Mouse (Mus musculus) embryonic facial prominence, embryonic 10.5 days (tissue): ENCODE results near the gene Dnajc13. TPM values are rescaled to one million over a fixed set of nuclear protein-coding genes. Genes with fewer than 3 reads are reported as not detected.

Source experiments
- DNase-seq: peaks from one replicate; pipeline ENCODE4 v3.0.0-alpha.2; 2017; ENCODE audit warnings: low spot score
- H3K27ac ChIP-seq: fragments of 300-500 bp; sonication (generic); replicated peaks from 2 replicates; pipeline ENCODE4 v1.5.1; 2016; ENCODE audit warnings: mild to moderate bottlenecking
- H3K27me3 ChIP-seq: fragments of 300-500 bp; sonication (generic); replicated peaks from 2 replicates; pipeline ENCODE4 v1.6.1; 2016; ENCODE audit warnings: low read depth, mild to moderate bottlenecking; ENCODE audit not compliant: poor library complexity, severe bottlenecking
- H3K36me3 ChIP-seq: fragments of 300-500 bp; sonication (generic); replicated peaks from 2 replicates; pipeline ENCODE4 v1.6.1; 2016; ENCODE audit warnings: mild to moderate bottlenecking, moderate library complexity
- H3K4me1 ChIP-seq: fragments of 300-500 bp; sonication (generic); 2 replicates; pipeline ENCODE4 v1.6.1; 2016
- H3K4me3 ChIP-seq: fragments of 300-500 bp; sonication (generic); 2 replicates; pipeline ENCODE4 v1.5.1; 2016; ENCODE audit warnings: mild to moderate bottlenecking, moderate library complexity
- H3K9me3 ChIP-seq: fragments of 300-500 bp; sonication (generic); 2 replicates; pipeline ENCODE4 v1.6.1; 2016; ENCODE audit warnings: mild to moderate bottlenecking
- WGBS: fragments of 180-500 bp; shearing (Covaris S2); methylation state at CpG from one replicate; pipeline ENCODE4 v1.1.7; 2016; 5-methylcytosine and 5-hydroxymethylcytosine counted together
- polyA plus RNA-seq: library from polyadenylated mRNA; unstranded; fragments of >200 nt; fragmentation: Nextera tagmentation; extraction: Ambion mirVana; gene quantifications from 2 replicates; pipeline ENCODE4 v1.2.1, GENCODE M21; 2016

The Dnajc13 gene
- polyA plus RNA-seq, 1 experiment from 2014 or later = 19.1 TPM

DNA sequence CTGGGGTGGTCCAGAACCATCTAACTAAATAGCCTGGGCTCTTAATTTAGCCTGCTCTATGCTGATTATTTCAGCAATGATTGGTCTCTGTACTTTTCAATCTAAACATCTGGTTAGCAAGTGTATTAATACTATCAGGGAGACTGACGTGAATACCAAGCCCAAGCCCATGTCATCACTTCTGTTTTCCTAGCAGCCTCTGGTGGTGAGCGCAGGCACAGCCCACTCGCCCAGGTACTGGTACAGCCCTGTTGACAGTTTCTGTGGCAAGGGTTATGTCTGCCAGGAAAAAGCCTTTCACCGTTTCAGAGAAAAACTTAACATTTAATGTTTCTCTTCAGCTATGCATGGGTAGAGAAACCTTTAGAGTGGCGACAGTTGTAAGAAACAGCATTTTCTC lies 98.5 kb downstream of the Dnajc13 start:
- no peak for DNase-seq
- no peak overlapping the region for H3K4me3 ChIP-seq
- H3K36me3 ChIP-seq = peaks cover 95% of the 10 kb centered on the region
- no peaks in the 10 kb centered on the region for H3K4me1 ChIP-seq
- H3K27me3 ChIP-seq = no peaks in the 10 kb centered on the region
- H3K27ac ChIP-seq = no peak overlapping the region
- 89% methylated on average over 5 of the region's 5 CpGs for WGBS
- no peaks in the 10 kb centered on the region for H3K9me3 ChIP-seq

DNA sequence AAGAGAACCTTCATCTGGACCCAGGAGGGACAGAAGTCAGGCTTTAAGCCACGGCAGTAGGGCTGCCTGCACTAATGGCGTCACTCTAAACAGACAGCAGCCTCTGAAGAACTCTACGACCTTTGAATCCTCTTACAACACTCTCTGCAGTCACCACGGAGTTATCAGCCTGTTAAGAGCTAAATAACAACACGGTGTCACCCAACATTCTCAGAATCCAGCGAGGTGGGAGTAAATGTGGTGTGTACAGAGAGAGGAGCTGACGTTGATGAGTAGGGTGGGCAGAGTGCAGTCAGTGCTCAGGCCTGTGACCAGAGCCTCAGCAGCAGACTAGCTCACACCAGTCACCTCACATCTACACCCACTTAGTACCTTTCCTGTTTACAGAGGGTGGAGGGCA lies 101.6 kb downstream of the Dnajc13 start:
- no peaks in the 10 kb centered on the region for H3K27me3 ChIP-seq
- peaks cover 100% of the 10 kb centered on the region for H3K36me3 ChIP-seq
- H3K4me1 ChIP-seq = no peaks in the 10 kb centered on the region
- WGBS = 88% methylated on average over 7 of the region's 7 CpGs
- no peak for DNase-seq
- H3K4me3 ChIP-seq = no peak overlapping the region
- H3K27ac ChIP-seq = no peak overlapping the region
- no peaks in the 10 kb centered on the region for H3K9me3 ChIP-seq

DNA sequence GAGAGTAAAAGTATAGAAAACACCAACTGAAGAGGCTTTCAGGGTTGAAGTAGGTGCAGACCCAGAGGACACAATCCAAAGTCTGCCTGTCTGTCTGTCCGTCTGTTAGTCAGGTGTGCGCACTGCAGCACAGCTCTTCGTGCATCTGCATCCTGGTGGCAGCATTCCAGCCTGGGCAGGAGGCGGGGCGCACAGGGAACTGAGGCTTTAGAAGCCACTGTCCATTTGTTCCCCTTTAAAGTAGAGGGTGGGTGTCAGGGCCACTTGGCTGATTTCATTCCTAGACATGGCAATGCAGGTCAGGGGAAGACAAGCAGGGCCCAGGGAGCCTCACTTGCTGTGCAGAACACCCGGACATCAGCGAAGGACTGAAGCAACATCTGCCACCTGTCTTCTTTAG lies 105.4 kb downstream of the Dnajc13 start:
- peaks cover 100% of the 10 kb centered on the region for H3K36me3 ChIP-seq

DNA sequence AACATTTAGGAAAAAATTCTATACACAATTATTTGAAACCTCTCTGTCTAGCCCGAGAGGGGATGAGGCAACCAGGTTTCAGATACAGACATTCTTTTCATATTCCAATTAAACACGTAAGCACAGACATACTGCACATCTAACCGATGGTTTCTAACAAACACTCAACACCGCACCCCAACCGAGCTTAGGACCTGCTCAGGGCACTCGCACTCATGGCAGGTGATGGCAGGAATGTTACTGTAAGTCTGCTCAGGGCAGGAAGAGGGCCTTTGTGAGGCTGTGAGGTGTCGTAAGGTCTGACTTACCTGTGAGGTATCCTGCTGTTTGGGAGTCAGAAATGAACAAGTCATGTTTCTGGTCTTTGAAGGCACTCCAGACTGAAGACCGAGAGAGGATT lies 106.2 kb downstream of the Dnajc13 start:
- Histone ChIP-seq H3K4me1 (no peaks in the 10 kb centered on the region), H3K4me3 (no peak overlapping the region), H3K27ac (no peak overlapping the region), H3K9me3 (no peaks in the 10 kb centered on the region), H3K36me3 (peaks cover 100% of the 10 kb centered on the region), H3K27me3 (no peaks in the 10 kb centered on the region)
- WGBS = 97% methylated on average over 8 of the region's 8 CpGs
- no peak for DNase-seq

More for the DNA sequence above, 105.4 kb downstream of the Dnajc13 start:
- DNase-seq = no peak
- H3K9me3 ChIP-seq = no peaks in the 10 kb centered on the region
- no peak overlapping the region for H3K4me3 ChIP-seq
- H3K27ac ChIP-seq = no peak overlapping the region
- 96% methylated on average over 7 of the region's 7 CpGs for WGBS
- no peaks in the 10 kb centered on the region for H3K4me1 ChIP-seq
- no peaks in the 10 kb centered on the region for H3K27me3 ChIP-seq

DNA sequence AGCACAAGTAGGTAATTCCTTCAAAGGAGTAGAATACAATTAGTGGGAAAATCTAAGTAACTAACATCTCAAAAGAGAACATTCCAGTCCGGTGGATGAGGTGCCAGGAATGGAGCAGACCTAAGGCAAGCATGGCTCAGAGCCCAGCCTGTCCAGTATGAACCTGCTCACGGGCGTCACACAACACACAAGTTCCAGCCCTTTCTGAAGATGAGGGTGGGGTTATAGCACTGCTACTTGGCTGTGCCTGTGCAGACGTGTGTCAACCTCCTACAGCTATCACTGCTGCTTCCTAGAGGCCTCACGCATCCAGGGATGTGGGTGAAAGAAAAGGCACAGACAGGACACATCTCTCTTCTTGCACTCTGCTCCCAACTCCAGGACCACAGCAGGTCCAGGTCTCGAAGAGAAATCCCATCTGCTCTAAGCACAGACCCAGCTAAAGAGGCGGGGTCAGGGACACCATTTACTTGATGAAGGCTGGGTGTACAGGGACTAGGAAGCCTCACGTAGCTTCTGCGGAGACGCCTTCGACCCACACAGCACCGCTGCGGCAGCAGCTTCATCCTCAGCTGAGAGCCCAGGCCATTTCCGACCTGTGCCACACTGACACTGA lies 107.5 kb downstream of the Dnajc13 start:
- Histone ChIP-seq H3K9me3 (no peaks in the 10 kb centered on the region), H3K27me3 (no peaks in the 10 kb centered on the region), H3K36me3 (peaks cover 100% of the 10 kb centered on the region), H3K4me3 (no peak overlapping the region), H3K4me1 (no peaks in the 10 kb centered on the region), H3K27ac (no peak overlapping the region)
- no peak for DNase-seq
- WGBS = 94% methylated on average over 14 of the region's 14 CpGs

DNA sequence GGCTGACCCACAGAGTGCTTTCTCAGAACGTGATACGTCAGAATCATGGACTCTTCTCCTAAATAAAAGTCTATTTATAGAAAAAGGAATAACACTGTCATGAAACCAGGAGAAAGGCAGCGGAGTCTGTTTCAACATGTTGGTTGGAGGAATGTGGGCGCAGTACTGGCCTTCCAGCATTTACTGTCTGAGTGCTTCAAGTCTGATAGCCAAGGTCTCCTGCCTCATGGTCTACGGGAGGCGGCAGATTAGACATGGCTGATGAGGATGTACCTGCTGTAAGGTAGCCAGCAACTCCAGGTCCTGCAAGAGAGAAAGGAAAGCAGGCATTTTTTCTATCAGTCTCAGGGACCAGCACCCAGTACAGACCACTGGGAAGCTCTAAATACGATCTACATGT lies 110.6 kb downstream of the Dnajc13 start:
- no peak for DNase-seq
- no peak overlapping the region for H3K27ac ChIP-seq
- H3K4me3 ChIP-seq = no peak overlapping the region
- H3K9me3 ChIP-seq = no peaks in the 10 kb centered on the region
- H3K36me3 ChIP-seq = peaks cover 84% of the 10 kb centered on the region
- no peaks in the 10 kb centered on the region for H3K4me1 ChIP-seq
- 92% methylated on average over 7 of the region's 7 CpGs for WGBS
- no peaks in the 10 kb centered on the region for H3K27me3 ChIP-seq

DNA sequence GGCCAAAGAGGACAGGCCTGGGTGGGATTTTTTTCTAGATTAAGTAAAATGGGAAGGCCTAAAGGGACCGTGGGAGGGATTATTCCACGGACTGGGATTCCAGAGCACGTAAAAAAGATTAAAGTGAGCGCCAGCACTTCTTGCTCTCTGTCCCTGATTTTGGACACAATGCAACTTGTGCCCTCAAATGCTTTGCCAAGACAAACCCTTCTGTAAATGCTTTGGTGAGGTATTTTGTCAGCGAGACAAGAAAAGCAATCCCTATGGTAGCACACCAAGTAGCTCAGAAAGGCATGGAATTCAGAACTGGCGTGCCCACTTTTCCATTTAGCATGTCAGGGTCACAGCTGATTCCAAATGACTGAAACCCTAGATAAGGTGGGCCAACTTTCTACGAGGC lies 113.8 kb downstream of the Dnajc13 start:
- H3K4me1 ChIP-seq = no peaks in the 10 kb centered on the region
- DNase-seq = no peak
- H3K27me3 ChIP-seq = no peaks in the 10 kb centered on the region
- no peak overlapping the region for H3K27ac ChIP-seq
- WGBS = 93% methylated on average over 7 of the region's 7 CpGs
- H3K36me3 ChIP-seq = peaks cover 53% of the 10 kb centered on the region
- H3K9me3 ChIP-seq = no peaks in the 10 kb centered on the region
- no peak overlapping the region for H3K4me3 ChIP-seq

DNA sequence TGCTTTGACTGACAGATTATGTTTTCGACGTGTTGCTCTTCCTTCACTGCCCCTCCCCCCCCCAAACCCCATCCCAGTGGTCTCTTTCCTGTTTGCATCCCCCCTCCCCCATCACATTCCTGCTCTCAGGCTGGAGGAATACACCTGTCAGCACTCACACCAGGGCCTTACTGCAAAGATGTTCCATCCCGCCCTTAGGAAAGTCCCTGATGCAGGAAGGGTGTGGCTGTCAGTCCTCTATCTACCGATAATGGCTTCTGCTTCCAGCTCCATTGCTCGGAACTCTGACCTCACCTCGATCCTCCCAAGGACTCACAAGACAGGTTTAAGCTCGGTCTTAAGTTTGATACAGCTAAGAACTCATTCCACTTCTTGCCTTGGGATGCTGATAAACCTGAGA lies 116.0 kb downstream of the Dnajc13 start:
- Histone ChIP-seq H3K9me3 (no peaks in the 10 kb centered on the region), H3K4me3 (no peak overlapping the region), H3K27ac (no peak overlapping the region), H3K36me3 (peaks cover 30% of the 10 kb centered on the region), H3K27me3 (no peaks in the 10 kb centered on the region), H3K4me1 (no peaks in the 10 kb centered on the region)
- DNase-seq = no peak
- WGBS = 81% methylated on average over 7 of the region's 7 CpGs

DNA sequence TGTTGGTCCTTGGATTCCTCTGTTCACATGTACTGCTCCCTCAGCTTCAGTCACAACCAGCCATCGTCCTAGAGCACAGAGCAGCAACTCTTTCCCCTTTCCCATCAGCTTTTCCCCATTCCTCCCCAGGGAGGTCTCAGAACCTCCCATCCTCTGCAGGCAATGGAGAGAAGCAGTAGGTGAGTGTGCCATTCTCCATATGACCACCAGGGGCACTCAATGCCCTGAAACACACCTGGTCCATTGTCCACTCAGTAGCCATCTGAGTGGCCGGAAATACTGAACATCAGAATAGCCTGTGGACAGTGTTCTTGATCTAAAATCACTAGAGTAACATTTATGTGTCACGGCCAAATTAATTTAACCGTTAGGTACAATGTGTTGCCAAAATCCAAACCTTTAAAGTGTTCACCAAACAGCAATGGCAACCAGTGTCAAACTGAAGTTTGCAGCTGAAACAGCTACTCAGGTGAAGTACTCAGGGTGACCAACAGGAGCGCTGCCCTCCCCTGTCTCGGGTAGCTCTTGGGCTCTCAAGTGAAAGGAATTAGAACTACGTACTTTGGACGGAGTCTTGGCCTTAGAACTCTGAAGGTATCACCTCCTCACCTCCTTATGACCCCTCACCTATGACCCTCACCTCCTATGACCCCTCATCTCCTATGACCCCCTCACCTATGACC lies 118.3 kb downstream of the Dnajc13 start:
- Histone ChIP-seq H3K4me1 (no peaks in the 10 kb centered on the region), H3K4me3 (no peak overlapping the region), H3K9me3 (no peaks in the 10 kb centered on the region), H3K36me3 (peaks cover 8% of the 10 kb centered on the region; the same call in 1 of the 2 replicates), H3K27ac (no peak overlapping the region), H3K27me3 (no peaks in the 10 kb centered on the region)
- DNase-seq = no peak
- 83% methylated on average over 8 of the region's 8 CpGs for WGBS

DNA sequence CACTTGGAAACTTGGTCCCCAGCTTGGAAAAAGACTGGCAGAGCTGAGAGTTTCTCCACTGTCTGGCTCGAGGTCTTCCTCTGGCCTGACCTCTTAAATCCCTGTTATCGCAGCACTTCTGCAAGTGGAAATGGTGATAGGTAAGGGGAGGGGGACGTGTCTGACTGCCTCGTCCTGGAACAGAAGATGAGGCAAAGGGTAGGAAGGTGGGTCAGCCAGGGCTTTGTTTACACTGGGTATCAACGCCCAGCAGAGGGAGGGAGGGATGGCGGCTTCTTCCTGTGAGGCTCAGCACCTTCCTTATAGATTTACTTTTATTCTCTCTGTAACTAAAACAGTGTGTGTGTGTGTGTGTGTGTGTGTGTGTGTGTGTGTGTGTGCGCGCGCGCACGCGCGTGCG lies 119.9 kb downstream of the Dnajc13 start:
- Histone ChIP-seq H3K9me3 (no peaks in the 10 kb centered on the region), H3K27me3 (no peaks in the 10 kb centered on the region), H3K36me3 (no peaks in the 10 kb centered on the region), H3K4me3 (no peak overlapping the region), H3K27ac (no peak overlapping the region), H3K4me1 (no peaks in the 10 kb centered on the region)
- 84% methylated on average over 14 of the region's 14 CpGs for WGBS
- no peak for DNase-seq

DNA sequence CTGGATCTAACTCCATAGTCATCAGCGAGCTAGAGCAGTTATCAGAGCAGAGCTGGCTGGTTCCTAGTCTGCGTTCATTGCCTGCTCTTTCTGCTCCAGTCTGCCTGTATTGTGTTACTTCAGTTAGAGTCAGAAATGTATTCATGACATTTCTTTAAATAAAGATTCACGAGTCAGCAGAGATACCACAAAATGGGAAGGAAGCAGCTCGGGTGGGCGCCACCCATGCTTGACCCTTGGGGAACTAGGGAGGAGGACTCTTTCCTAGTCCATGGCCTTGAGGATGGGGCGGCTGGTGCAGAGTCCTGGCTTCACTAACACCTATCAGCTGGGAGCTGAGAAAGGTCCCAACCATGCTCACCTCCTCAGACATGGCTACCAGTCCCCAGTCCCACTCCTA lies 122.4 kb downstream of the Dnajc13 start:
- no peak for DNase-seq
- Histone ChIP-seq H3K27ac (no peak overlapping the region), H3K9me3 (no peaks in the 10 kb centered on the region), H3K4me3 (no peak overlapping the region), H3K27me3 (no peaks in the 10 kb centered on the region), H3K36me3 (no peaks in the 10 kb centered on the region), H3K4me1 (no peaks in the 10 kb centered on the region)
- 88% methylated on average over 6 of the region's 6 CpGs for WGBS

DNA sequence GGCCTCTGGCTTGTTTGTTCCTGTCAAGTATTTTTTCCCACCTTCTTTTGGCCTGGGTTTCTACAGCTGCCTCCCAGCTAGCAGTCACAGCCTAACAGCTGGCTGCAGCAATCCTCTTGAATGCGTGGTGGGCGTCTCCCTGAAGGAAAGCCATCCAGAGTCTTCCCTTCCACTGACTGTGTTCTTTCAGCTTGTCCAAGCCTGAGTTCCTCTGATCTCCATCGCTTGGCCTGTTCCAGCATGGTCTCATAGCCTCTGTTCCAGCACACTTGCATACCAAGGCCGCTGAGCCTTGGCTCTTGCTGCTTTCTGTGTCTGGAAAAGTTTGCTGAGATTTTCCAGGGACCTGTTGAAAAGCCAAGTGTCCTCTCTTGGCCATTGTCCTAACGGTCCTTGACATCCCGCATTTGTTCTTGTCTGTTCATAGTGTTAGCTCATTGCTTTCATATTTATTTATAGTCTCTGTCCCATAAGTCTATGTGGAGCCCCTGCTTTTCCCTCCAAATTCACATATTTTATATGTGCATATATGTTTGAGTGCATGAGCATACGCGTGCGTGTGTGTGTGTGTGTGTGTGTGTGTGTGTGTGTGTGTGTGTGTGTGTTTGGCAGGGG lies 132.5 kb downstream of the Dnajc13 start:
- Histone ChIP-seq H3K4me1 (0 out of 2 replicates have a peak, but pooled peaks cover 16% of the 10 kb centered on the region), H3K9me3 (no peaks in the 10 kb centered on the region), H3K4me3 (no peak overlapping the region), H3K36me3 (no peaks in the 10 kb centered on the region), H3K27ac (no peak overlapping the region), H3K27me3 (no peaks in the 10 kb centered on the region)
- 87% methylated on average over 9 of the region's 9 CpGs for WGBS
- DNase-seq = no peak

DNA sequence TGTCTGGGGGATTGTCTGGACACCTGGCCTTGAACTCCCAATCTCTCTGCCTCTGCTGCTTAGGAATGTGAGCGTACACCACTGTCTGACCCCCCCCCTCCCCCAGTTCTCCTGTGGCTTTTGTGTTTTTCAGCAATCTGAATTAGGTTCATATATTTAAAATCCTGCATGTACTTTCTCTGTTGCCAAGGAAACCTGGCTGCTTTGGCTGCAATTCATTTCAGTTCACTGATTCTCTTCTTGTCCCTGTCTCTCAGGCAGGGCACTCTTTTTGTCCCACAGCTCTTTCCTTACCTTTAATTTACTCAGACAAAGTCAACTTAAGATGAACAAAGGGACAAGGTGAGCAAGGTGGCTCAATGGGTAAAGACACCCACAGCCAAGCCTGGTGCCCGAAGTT lies 134.6 kb downstream of the Dnajc13 start:
- 72% methylated on average over 2 of the region's 2 CpGs for WGBS
- H3K4me1 ChIP-seq = peaks cover 26% of the 10 kb centered on the region

More for the DNA sequence above, 134.6 kb downstream of the Dnajc13 start:
- DNase-seq = no peak
- no peaks in the 10 kb centered on the region for H3K36me3 ChIP-seq
- no peaks in the 10 kb centered on the region for H3K27me3 ChIP-seq
- H3K9me3 ChIP-seq = no peaks in the 10 kb centered on the region
- no peak overlapping the region for H3K27ac ChIP-seq
- H3K4me3 ChIP-seq = no peak overlapping the region
